Mouse (Mus musculus) yolk sac, embryonic 10.5 days (tissue): ENCODE measurements around the gene Dsn1.

ENCODE experiments used
- DNase-seq: peaks from one replicate; pipeline ENCODE4 v3.0.0-alpha.2; 2017; ENCODE audit warnings: low spot score

Dsn1 gene

DNA sequence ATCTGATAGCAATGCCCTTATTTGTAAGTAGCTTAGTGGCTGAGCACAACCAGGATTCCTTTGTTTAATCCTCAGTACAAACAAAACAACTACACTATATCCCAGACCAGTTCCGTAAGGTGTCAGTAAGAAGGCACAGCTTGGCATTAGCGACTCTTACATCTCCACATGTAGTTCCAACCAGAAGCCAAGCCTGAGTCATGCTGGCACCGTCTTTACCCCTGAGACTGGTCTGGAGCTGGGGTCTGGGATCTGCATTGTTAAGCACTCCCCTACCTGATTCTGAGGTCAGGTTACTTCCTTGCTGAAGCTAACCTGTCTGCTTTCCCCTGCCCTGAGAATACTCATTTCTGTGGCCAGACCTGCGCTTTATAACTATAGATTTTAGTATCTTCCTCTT is 38.5 kb downstream of the Dsn1 start:
- no peak for DNase-seq

DNA sequence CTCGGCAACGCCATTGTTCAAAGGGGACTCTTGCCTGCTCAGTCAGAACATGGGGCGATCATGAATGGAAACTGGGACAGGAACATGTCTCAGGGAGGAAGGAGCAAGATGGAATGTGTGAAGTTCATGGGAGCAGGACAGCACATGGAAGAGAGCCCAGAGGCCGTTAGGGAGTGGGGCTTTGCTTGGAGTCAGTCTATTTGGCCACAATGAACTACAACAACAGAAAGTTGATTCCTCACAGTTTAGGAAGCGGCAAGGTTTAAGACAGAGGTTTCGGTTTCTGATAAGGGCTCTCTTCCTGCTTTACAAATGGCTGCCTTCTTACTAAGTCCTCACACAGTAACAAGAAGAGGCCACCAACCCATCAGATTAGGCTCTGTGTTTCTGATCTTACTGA is 39.6 kb downstream of the Dsn1 start:
- no peak for DNase-seq

DNA sequence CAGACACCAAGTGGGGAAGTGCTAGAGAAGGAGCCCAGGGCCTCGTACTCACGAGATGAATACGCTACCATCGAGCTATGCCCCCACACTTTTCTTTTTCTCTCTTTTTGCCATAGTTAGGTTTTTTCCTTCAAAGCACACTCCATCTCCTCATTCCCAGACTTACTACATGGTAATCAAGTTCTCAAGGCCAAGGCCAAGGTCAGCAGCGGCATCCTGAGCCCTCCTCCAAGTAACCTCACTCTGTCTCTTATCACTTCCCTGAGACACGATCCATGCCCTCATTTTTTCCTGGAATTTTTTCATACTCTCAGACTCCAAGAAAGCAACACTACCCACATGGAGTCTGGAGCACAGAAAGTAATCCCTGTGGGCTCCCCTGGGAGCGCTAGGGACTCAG is 43.1 kb downstream of the Dsn1 start:
- no peak for DNase-seq

DNA sequence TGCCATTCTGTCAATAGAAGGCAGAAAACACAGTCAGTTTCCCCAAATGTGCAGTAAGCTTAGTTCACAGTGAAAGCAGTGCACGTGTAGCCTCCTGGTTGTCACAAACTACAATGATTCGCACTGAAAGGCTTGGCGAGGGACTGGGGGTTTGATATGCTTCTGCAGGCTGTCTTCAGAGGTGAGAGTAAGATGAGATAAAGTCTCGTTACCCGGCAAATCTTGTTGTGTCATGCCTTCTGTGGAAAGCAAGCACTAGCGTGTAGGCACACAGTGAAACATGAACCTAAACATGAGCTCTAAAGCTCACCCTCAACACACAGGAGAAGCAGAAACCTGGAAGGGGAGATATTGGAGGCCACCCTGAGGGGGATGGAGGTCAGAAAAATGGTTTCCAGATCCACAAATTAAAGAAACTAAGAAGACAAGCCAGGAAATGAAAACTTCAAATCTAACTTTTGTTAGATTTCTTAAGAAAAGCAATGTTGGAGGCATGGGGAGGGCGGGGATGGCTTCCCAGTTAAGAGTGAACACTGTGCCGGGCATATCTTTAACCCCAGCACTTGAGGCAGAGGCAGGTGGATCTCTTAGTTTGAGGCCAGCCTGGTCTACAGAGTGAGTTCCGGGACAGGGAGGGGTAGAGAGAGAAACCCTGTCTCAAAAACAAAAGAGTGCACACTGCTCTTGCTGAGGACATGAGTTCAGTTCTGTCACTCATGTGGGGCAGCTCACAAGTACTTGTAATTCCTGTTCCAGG is 48.3 kb downstream of the Dsn1 start:
- DNase-seq: no peak

DNA sequence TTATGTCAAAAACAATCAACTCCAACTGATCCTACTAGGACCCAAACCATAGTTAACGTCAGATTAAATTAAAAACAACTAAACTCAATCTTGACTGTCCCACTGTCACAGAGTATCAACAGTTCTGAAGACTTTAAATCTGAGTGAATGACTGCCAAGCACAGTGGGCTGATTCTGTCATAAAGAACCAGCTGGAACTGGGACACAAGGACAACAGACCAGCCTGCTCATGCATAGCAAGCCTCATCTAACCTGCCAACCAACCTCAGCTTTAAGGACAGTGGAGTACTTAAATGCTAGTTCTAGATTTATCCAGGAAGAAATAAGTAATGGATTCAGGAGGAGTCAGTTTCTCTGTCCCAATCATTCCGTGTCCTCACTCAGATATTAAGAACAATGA is 49.9 kb downstream of the Dsn1 start:
- no peak for DNase-seq

DNA sequence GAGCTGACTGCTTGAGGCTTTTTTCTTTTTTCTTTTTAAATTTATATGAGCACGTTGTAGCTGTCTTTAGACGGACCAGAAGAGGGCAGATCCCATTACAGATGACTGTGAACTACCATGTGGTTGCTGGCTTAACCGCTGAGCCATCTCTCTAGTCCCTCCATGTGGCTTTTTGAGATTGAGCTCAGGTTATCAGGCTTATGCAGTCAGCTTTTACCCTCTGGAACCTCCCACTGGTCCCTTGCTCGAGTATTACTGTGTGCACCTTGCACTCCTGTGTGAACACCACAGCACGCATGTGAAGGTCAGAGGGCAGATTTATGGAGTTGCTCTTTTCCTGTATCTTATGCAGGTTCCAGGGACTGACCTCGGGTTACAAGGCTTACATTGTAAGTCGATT is 50.6 kb downstream of the Dsn1 start:
- DNase-seq: no peak

DNA sequence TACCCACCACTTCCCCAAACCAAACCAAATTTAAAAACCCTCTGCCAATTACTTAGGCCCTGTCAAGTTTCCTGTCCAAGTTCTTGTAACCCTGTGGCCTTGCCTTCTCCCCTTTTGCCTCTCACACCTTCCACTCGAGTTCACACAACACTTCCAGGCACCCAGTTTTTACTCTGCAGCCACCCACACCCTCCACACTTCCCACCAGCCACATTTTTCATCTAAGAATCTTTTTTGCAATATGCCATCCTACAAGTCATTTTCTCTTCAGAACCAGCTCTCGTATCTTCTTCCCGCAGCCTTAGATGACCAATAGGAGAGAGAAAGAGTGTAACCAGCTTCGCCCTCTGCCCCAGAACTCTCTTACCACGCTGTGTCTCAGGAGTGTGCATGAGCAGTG is 52.5 kb downstream of the Dsn1 start:
- no peak for DNase-seq

DNA sequence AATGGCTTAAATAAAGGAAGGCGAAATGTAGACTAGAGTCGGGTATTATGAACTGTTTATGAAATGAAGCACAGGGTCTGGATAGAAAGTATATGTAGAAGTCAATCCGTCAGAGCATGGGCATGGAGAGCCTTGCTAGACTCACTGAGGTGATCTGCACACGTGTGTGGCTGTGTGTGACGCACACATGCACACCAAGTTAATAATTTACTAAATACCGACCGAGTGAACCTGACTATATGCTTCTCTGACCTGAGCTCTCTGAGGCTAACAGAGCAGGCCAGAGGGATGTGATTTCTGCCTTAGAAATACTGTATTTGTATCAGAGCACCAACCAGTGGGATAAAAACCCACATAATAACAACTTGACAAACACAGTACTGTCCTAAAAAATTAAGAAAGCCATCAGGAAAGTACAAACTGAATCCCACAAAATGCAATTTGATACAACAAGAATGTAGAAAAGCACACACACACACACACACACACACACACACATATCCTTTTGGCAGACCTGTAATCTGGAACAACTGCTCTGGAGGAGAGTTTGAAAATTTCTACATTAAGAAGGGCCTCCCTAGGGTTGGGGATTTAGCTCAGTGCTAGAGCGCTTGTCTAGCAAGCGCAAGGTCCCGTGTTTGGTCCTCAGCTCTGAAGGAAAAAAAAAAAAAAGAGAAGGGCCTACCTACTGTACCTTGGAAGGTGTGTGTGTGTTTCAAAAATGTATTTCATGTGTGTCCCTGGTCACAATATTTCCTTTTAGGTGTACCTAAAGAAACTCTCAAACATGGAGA is 55.5 kb downstream of the Dsn1 start:
- peak; percentile 31 for DNase-seq

DNA sequence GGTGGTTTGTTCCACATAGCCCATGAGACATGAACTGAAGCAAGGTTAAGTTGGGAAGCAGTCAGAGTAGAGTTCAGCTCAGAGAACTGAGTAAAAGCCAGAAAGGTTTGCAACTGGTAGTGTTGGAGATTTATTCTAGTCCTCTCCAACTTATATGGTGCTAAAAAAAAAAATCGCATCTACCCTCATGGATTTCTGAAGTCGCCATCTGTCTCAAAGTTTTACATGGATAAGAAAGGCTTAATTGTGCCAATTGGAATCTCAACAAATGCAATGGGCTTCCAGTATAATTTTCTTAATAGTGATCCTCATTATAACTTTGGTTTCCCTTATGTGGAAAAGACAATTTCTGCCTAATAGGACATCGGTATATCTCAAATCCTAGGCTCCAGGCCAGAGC is 56.1 kb downstream of the Dsn1 start:
- no peak for DNase-seq
